Mouse (Mus musculus) liver, embryonic 14.5 days (tissue): ENCODE data around the gene Riok2.

Experiments used
- CTCF ChIP-seq: IDR thresholded peaks from 2 replicates; pipeline ENCODE4 v1.5.1; 2016; ENCODE audit warnings: antibody characterized with exemption, low read depth, control low read depth
- EP300 ChIP-seq: IDR thresholded peaks from 2 replicates; pipeline ENCODE4 v1.6.1; 2016; ENCODE audit warnings: antibody characterized with exemption, low read depth

- TF ChIP-seq CTCF, result no peak
- TF ChIP-seq EP300, result no peak
Observed at GRCm38 (mm10) chr17:17403038-17403437, 28.9 kb downstream of the Riok2 start.
